Mouse (Mus musculus): ENCODE measurements around the gene Trim8. TPM values are rescaled to one million over a fixed set of nuclear protein-coding genes. Genes with fewer than 3 reads are reported as not detected.

Gene Trim8
- polyA plus RNA-seq, 1 experiment, result 22.1 TPM

DNA sequence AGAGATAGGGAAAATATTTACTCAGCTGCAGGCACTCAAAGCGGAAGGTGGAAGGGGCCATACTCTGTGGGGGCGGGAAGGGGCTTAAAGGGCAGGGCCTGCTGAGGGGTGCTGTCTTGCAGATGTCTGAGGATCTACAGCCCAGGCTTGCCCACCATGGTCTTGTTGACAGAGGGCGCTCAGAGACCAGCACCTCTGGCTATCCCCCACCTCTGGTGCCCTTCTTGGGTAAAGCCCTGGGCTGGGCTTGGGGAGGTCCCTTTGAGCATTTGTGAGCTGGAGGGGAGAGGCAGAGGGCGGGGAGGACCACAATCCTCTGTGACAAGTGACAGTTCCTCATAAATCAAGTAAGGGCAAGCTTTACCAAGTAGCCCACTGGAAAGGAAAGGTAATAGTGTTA, 31.6 kb downstream of the Trim8 start:
- Histone ChIP-seq H3K4me3 (ENCODE audit: insufficient read depth, low read length) (no peak overlapping the region), H3K4me1 (ENCODE audit: control insufficient read depth, insufficient read depth, low read length) (peaks cover 17% of the 10 kb centered on the region; the same call in 1 of the 2 replicates), H3K27ac (ENCODE audit: insufficient read depth, low read length) (no peak overlapping the region)
- TF ChIP-seq POLR2A (IDR thresholded peaks at IDR 0.05; ENCODE audit: low read depth, low read length) (no peak), CTCF (IDR thresholded peaks at IDR 0.05; ENCODE audit: borderline replicate concordance, insufficient read depth, low read length) (no peak)

DNA sequence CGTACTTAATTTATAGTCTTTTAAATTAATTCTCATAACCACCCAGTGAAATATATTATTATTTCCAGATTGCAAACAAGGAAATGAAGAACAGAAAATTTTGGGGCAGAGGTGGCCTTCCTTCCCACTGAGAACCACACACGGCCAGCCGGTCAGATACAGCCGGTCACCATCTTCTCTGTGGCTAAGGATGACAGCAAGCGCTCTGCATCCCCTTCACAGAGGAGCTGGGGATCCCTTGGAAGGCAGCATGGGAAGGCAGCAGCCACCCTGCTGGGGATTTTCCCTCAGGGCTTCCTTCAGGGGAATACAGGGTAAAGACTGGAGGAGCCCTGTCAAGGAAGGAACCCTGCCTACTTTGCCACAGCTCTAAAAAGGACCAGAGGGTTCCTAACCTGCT, 32.0 kb downstream of the Trim8 start:
- Histone ChIP-seq H3K27ac (ENCODE audit: insufficient read depth, low read length) (no peak overlapping the region), H3K4me3 (ENCODE audit: insufficient read depth, low read length) (no peak overlapping the region), H3K4me1 (ENCODE audit: control insufficient read depth, insufficient read depth, low read length) (peaks cover 15% of the 10 kb centered on the region; the same call in 1 of the 2 replicates)
- TF ChIP-seq CTCF (IDR thresholded peaks at IDR 0.05; ENCODE audit: borderline replicate concordance, insufficient read depth, low read length) (no peak), POLR2A (IDR thresholded peaks at IDR 0.05; ENCODE audit: low read depth, low read length) (no peak)

DNA sequence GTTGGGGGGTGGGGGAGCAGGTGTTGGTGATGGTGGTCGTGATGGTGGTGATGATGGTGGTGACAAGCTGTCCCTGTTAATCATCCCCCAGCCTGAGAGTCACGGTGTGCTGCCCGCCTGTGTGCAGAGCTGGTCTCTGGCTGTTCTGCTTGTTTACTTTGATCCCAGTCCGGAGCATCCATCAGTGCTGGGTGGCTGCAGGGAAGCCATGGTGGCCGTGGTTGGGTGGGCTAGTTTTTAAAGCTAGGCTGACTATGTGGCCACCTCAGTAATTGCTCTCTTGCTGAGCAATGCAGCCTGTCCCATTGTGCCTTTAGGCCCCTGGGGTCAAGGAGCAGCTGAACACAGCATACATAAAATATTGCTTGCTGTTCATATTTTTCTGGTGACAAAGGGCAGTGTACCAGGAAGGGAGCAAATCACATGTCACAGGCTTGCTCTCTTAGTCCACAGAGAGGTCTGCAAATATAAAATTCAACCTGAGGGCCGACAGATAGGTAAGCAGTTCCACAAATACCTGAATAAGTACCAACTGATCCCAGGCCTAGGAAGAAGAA, 33.1 kb downstream of the Trim8 start:
- no peak overlapping the region for H3K4me3 ChIP-seq (ENCODE audit: insufficient read depth, low read length)
- TF ChIP-seq POLR2A (IDR thresholded peaks at IDR 0.05; ENCODE audit: low read depth, low read length) (no peak), CTCF (IDR thresholded peaks at IDR 0.05; ENCODE audit: borderline replicate concordance, insufficient read depth, low read length) (no peak)
- peaks cover 15% of the 10 kb centered on the region; the same call in 1 of the 2 replicates for H3K4me1 ChIP-seq (ENCODE audit: control insufficient read depth, insufficient read depth, low read length)
- no peak overlapping the region for H3K27ac ChIP-seq (ENCODE audit: insufficient read depth, low read length)

DNA sequence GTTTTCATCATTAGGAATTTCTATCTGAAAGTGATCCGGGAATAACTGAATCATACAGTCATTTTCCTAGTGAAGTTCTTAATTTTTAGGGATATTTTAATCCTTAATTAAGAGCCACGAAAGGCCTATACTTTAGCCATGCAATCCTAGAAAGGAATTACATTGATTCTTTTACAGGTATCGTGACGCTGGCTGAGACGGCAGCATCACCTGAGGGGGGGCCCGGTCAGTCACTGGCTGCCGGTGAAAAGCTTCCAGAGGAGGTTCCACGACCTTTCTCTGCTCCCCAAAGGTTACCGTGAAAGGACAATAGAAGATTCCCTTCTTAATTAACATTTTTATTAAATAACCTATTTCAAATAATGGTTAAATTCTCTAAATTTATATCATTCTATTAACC, 35.9 kb downstream of the Trim8 start:
- Histone ChIP-seq H3K4me3 (ENCODE audit: insufficient read depth, low read length) (no peak overlapping the region), H3K4me1 (ENCODE audit: control insufficient read depth, insufficient read depth, low read length) (no peaks in the 10 kb centered on the region), H3K27ac (ENCODE audit: insufficient read depth, low read length) (no peak overlapping the region)
- TF ChIP-seq POLR2A (IDR thresholded peaks at IDR 0.05; ENCODE audit: low read depth, low read length) (no peak), CTCF (IDR thresholded peaks at IDR 0.05; ENCODE audit: borderline replicate concordance, insufficient read depth, low read length) (no peak)

DNA sequence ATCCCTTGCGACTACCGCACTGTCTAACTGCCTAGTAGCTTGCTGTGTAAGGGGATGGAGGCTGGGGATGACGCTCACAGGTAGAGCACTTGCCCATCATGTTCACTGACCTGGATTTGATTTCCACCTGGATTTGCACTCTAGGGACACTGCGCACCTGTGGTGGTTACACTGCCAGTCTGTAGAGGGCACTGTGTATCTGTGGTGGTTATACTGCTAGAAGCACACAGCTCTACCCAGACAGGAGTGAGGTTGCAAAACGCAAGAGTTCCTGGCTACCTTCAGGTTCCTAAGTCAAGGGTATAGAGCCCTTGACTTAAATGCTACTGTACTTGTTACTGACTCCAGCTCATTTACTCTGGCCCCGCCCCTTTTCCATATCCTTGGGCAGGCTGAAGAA, 36.7 kb downstream of the Trim8 start:
- no peak overlapping the region for H3K27ac ChIP-seq (ENCODE audit: insufficient read depth, low read length)
- H3K4me1 ChIP-seq (ENCODE audit: control insufficient read depth, insufficient read depth, low read length), result no peaks in the 10 kb centered on the region
- TF ChIP-seq POLR2A (IDR thresholded peaks at IDR 0.05; ENCODE audit: low read depth, low read length), result no peak
- no peak overlapping the region for H3K4me3 ChIP-seq (ENCODE audit: insufficient read depth, low read length)

DNA sequence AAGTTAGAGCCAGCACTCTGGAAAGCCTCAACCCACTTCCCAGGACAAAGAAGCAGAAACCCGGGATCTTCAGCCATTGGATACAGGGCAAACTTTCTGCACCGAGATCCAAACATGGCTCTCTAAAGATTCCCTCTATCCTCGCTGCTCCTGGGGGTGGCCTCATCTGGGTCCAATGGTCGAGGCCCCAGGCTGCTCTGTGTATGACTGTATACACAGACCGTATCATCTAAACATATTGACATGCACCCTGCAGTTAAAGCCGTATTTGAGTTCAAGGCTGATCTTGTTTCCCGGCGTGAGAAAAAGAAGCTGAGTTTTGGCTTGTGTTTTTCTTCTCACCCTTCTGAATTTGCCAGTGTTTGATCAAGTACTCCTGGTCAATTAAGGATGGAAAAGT, 41.2 kb downstream of the Trim8 start:
- TF ChIP-seq CTCF (IDR thresholded peaks at IDR 0.05; ENCODE audit: borderline replicate concordance, insufficient read depth, low read length) (no peak), POLR2A (IDR thresholded peaks at IDR 0.05; ENCODE audit: low read depth, low read length) (no peak)
- Histone ChIP-seq H3K4me1 (ENCODE audit: control insufficient read depth, insufficient read depth, low read length) (no peaks in the 10 kb centered on the region), H3K27ac (ENCODE audit: insufficient read depth, low read length) (no peak overlapping the region), H3K4me3 (ENCODE audit: insufficient read depth, low read length) (no peak overlapping the region)

DNA sequence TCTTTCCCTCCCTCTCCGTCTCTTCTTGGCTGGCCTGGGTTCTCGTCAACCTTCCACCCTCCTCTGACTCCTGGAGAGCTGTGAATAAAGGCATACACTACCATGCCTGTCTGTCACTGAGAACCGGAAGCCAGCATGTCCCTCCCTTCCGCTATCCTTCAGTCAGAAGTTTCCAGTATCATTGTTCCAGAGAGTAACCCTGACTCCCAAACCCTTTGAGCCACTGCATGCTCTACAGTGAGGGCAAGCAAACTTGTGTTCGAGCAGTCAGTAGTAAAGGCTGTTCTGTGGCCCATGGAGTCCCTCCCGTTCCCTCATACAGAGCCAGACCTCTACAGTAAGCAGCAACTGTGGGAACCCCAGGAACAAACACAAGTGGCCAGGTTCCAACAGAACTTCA, 46.1 kb downstream of the Trim8 start:
- no peaks in the 10 kb centered on the region for H3K4me1 ChIP-seq (ENCODE audit: control insufficient read depth, insufficient read depth, low read length)
- H3K27ac ChIP-seq (ENCODE audit: insufficient read depth, low read length), result no peak overlapping the region
- no peak for TF ChIP-seq POLR2A (IDR thresholded peaks at IDR 0.05; ENCODE audit: low read depth, low read length)
- no peak for TF ChIP-seq CTCF (IDR thresholded peaks at IDR 0.05; ENCODE audit: borderline replicate concordance, insufficient read depth, low read length)
- H3K4me3 ChIP-seq (ENCODE audit: insufficient read depth, low read length), result no peak overlapping the region

DNA sequence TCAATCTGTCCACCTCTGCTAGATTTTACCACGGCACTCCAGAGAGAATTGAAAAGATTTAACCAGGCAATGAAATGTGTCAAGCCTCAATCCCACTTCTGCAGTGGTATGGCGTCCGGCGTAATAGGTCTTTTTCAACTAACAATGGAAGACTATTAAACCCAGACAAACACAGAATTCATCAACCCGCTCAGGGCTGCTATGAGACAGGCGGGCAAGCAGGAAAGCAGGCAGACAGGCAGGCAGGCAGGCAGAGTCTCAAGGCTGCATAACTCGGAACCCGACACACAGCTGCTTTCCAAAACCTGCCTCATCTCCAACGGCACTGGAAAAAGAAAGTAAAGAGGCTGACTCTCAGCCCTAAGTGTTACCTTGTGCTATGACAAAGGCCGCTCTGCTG, 46.6 kb downstream of the Trim8 start:
- Histone ChIP-seq H3K27ac (ENCODE audit: insufficient read depth, low read length) (no peak overlapping the region), H3K4me1 (ENCODE audit: control insufficient read depth, insufficient read depth, low read length) (no peaks in the 10 kb centered on the region), H3K4me3 (ENCODE audit: insufficient read depth, low read length) (no peak overlapping the region)
- TF ChIP-seq CTCF (IDR thresholded peaks at IDR 0.05; ENCODE audit: borderline replicate concordance, insufficient read depth, low read length) (no peak), POLR2A (IDR thresholded peaks at IDR 0.05; ENCODE audit: low read depth, low read length) (no peak)

DNA sequence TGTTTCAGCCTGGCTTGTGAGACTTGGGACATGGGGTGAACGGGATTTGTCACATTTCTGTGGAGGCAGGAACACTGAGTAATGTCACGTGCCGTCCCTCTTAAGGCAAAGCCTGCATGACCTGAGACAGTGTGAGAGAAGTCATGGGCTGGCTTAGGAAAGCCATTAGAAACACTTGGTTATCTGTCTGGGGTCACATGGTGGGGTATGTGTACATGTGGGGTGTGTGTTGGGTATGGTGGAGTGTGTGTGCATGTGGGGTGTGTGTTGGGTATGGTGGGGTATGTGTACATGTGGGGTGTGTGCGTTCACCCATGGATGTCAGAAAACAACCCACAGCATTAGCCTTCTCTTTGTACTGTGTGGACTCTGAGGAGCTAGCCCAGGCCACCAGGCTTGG, 48.9 kb downstream of the Trim8 start:
- Histone ChIP-seq H3K4me3 (ENCODE audit: insufficient read depth, low read length) (no peak overlapping the region), H3K27ac (ENCODE audit: insufficient read depth, low read length) (no peak overlapping the region), H3K4me1 (ENCODE audit: control insufficient read depth, insufficient read depth, low read length) (no peaks in the 10 kb centered on the region)
- TF ChIP-seq POLR2A (IDR thresholded peaks at IDR 0.05; ENCODE audit: low read depth, low read length), result no peak
- TF ChIP-seq CTCF (IDR thresholded peaks at IDR 0.05; ENCODE audit: borderline replicate concordance, insufficient read depth, low read length), result no peak

DNA sequence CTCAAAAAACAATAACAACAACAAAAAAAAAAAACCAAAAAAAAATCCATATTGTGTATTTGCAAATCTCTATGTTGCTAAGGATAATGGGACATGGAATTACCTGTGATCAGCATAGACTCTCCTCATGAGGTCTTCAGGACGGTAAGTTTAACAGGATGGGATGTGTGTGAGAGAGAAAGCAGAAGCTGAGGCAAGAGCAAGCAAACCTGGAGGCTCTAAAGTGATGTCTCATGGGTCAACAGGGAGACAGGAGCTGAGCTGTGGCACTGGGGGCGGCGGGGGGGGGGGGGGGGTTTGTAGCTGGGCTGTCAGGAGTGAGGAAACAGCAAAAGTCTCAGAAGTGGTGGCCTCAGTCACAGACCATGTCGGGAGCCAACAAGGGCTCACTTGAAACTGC, 51.0 kb downstream of the Trim8 start:
- no peak overlapping the region for H3K27ac ChIP-seq (ENCODE audit: insufficient read depth, low read length)
- no peak for TF ChIP-seq POLR2A (IDR thresholded peaks at IDR 0.05; ENCODE audit: low read depth, low read length)
- TF ChIP-seq CTCF (IDR thresholded peaks at IDR 0.05; ENCODE audit: borderline replicate concordance, insufficient read depth, low read length), result no peak

DNA sequence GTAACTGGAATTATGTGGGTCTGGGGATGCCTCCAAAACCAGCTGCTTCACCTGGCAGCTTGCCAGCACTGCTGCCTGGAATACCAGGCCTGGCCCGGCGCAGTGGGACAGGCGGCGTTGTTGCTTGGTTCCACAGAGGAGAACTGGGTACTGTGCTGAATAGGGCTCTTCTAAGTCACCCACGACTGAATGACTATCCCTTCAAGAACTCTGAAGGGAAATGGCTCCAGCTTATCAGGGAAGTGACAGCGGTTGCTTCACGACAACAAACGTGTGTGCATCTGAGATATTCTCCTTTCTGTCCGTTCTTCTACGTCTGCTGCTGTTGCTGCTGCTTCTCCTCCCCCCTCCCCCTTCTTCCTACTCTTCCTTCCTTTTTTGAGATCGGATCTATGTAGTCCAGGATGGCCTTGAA, 52.0 kb downstream of the Trim8 start:
- Histone ChIP-seq H3K4me3 (ENCODE audit: insufficient read depth, low read length) (no peak overlapping the region), H3K27ac (ENCODE audit: insufficient read depth, low read length) (no peak overlapping the region), H3K4me1 (ENCODE audit: control insufficient read depth, insufficient read depth, low read length) (no peaks in the 10 kb centered on the region)
- TF ChIP-seq CTCF (IDR thresholded peaks at IDR 0.05; ENCODE audit: borderline replicate concordance, insufficient read depth, low read length) (no peak), POLR2A (IDR thresholded peaks at IDR 0.05; ENCODE audit: low read depth, low read length) (no peak)

More for the DNA sequence above, 51.0 kb downstream of the Trim8 start:
- no peak overlapping the region for H3K4me3 ChIP-seq (ENCODE audit: insufficient read depth, low read length)
- H3K4me1 ChIP-seq (ENCODE audit: control insufficient read depth, insufficient read depth, low read length), result no peaks in the 10 kb centered on the region
